Mouse (Mus musculus): Measurements from ENCODE around the gene Jkamp. TPM values are rescaled to one million over a fixed set of nuclear protein-coding genes. Genes with fewer than 3 reads are reported as not detected.

Jkamp gene
- polyA plus RNA-seq, 1 experiment from 2014 or later = 75.3 TPM

- DNase-seq (ENCODE audit: low spot score) = no peak
- Histone ChIP-seq H3K4me3 (ENCODE audit: low read depth, low read length) (no peak overlapping the region), H3K36me3 (ENCODE audit: control insufficient read depth, insufficient read depth, low read length) (no peaks in the 10 kb centered on the region), H3K27me3 (ENCODE audit: control insufficient read depth, insufficient read depth, low read length) (no peaks in the 10 kb centered on the region), H3K4me1 (replicated peaks; ENCODE audit: control insufficient read depth, insufficient read depth, low read length) (no peaks in the 10 kb centered on the region), H3K4me2 (replicated peaks; ENCODE audit: low read depth, low read length) (no peak overlapping the region), H3K9ac (ENCODE audit: low read depth, low read length) (no peak overlapping the region), H3K9me3 (ENCODE audit: control insufficient read depth, low read length) (no peaks in the 10 kb centered on the region), H3K27ac (ENCODE audit: low read depth, low read length) (no peak overlapping the region)
- 83% methylated on average over 6 of the region's 6 CpGs for WGBS
- no peak for ATAC-seq (ENCODE audit: low FRiP score)
Observed at GRCm38 (mm10) chr12:72052571-72052970, 32.8 kb upstream of the Jkamp start.

- Histone ChIP-seq H3K9ac (ENCODE audit: low read depth, low read length) (no peak overlapping the region), H3K27me3 (ENCODE audit: control insufficient read depth, insufficient read depth, low read length) (no peaks in the 10 kb centered on the region), H3K4me2 (replicated peaks; ENCODE audit: low read depth, low read length) (no peak overlapping the region), H3K27ac (ENCODE audit: low read depth, low read length) (no peak overlapping the region), H3K4me1 (replicated peaks; ENCODE audit: control insufficient read depth, insufficient read depth, low read length) (no peaks in the 10 kb centered on the region), H3K9me3 (ENCODE audit: control insufficient read depth, low read length) (no peaks in the 10 kb centered on the region), H3K36me3 (ENCODE audit: control insufficient read depth, insufficient read depth, low read length) (no peaks in the 10 kb centered on the region), H3K4me3 (ENCODE audit: low read depth, low read length) (no peak overlapping the region)
- DNase-seq (ENCODE audit: low spot score) (peak; percentile 52), ATAC-seq (ENCODE audit: low FRiP score) (no peak)
- 50% methylated on average over 6 of the region's 6 CpGs for WGBS
Observed at GRCm38 (mm10) chr12:72053303-72053702, 32.1 kb upstream of the Jkamp start.

- no peaks in the 10 kb centered on the region for H3K36me3 ChIP-seq (ENCODE audit: control insufficient read depth, insufficient read depth, low read length)
- ATAC-seq (ENCODE audit: low FRiP score) = no peak
Observed at GRCm38 (mm10) chr12:72053851-72054250, 31.5 kb upstream of the Jkamp start.

GRCm38 (mm10) chr12:72057780-72058179, 27.6 kb upstream of the Jkamp start:
- no peak for ATAC-seq (ENCODE audit: low FRiP score)
- H3K27me3 ChIP-seq (ENCODE audit: control insufficient read depth, insufficient read depth, low read length) = no peaks in the 10 kb centered on the region

More at GRCm38 (mm10) chr12:72053851-72054250, 31.5 kb upstream of the Jkamp start:
- H3K4me1 ChIP-seq (replicated peaks; ENCODE audit: control insufficient read depth, insufficient read depth, low read length) = no peaks in the 10 kb centered on the region
- no peak for DNase-seq (ENCODE audit: low spot score)
- no peak overlapping the region for H3K4me3 ChIP-seq (ENCODE audit: low read depth, low read length)
- no peak overlapping the region for H3K9ac ChIP-seq (ENCODE audit: low read depth, low read length)
- 52% methylated on average over 6 of the region's 6 CpGs for WGBS
- H3K9me3 ChIP-seq (ENCODE audit: control insufficient read depth, low read length) = no peaks in the 10 kb centered on the region
- no peak overlapping the region for H3K27ac ChIP-seq (ENCODE audit: low read depth, low read length)
- no peaks in the 10 kb centered on the region for H3K27me3 ChIP-seq (ENCODE audit: control insufficient read depth, insufficient read depth, low read length)
- H3K4me2 ChIP-seq (replicated peaks; ENCODE audit: low read depth, low read length) = no peak overlapping the region

GRCm38 (mm10) chr12:72069626-72070326, 15.6 kb upstream of the Jkamp start:
- H3K27ac ChIP-seq (ENCODE audit: low read depth, low read length) = peak overlapping the region; percentile 65
- 3% methylated on average over 40 of the region's 40 CpGs for WGBS

More at GRCm38 (mm10) chr12:72057780-72058179, 27.6 kb upstream of the Jkamp start:
- H3K9ac ChIP-seq (ENCODE audit: low read depth, low read length) = no peak overlapping the region
- H3K4me3 ChIP-seq (ENCODE audit: low read depth, low read length) = no peak overlapping the region
- no peak overlapping the region for H3K4me2 ChIP-seq (replicated peaks; ENCODE audit: low read depth, low read length)
- H3K4me1 ChIP-seq (replicated peaks; ENCODE audit: control insufficient read depth, insufficient read depth, low read length) = no peaks in the 10 kb centered on the region
- H3K9me3 ChIP-seq (ENCODE audit: control insufficient read depth, low read length) = no peaks in the 10 kb centered on the region
- no peak overlapping the region for H3K27ac ChIP-seq (ENCODE audit: low read depth, low read length)
- no peak for DNase-seq (ENCODE audit: low spot score)
- WGBS = 92% methylated on average over 1 of the region's 1 CpGs
- no peaks in the 10 kb centered on the region for H3K36me3 ChIP-seq (ENCODE audit: control insufficient read depth, insufficient read depth, low read length)

GRCm38 (mm10) chr12:72070327-72071269, 14.8 kb upstream of the Jkamp start, which contains the start of gene Gpr135:
Gene Gpr135 (minus strand): TSS chr12:72071125.
- H3K4me3 ChIP-seq (ENCODE audit: low read depth, low read length) = peak within 1 kb of the TSS; percentile 65
- H3K4me1 ChIP-seq (replicated peaks; ENCODE audit: control insufficient read depth, insufficient read depth, low read length) = peaks cover 5% of the 10 kb centered on the region; the same call in 1 of the 2 replicates
- peak within 1 kb of the TSS; percentile 71 for H3K9ac ChIP-seq (ENCODE audit: low read depth, low read length)
- H3K27ac ChIP-seq (ENCODE audit: low read depth, low read length) = peak within 1 kb of the TSS; percentile 65
- ATAC-seq (ENCODE audit: low FRiP score) (peak; percentile 90), DNase-seq (ENCODE audit: low spot score) (peak; percentile 94)
- H3K4me2 ChIP-seq (replicated peaks; ENCODE audit: low read depth, low read length) = peak within 1 kb of the TSS; percentile 99
- under 1% methylated on average over 88 of the region's 94 CpGs for WGBS
- no peaks in the 10 kb centered on the region for H3K9me3 ChIP-seq (ENCODE audit: control insufficient read depth, low read length)
- no peaks in the 10 kb centered on the region for H3K36me3 ChIP-seq (ENCODE audit: control insufficient read depth, insufficient read depth, low read length)
- peaks cover 5% of the 10 kb centered on the region; the same call in 1 of the 2 replicates for H3K27me3 ChIP-seq (ENCODE audit: control insufficient read depth, insufficient read depth, low read length)

More at GRCm38 (mm10) chr12:72069626-72070326, 15.6 kb upstream of the Jkamp start:
- Histone ChIP-seq H3K4me1 (replicated peaks; ENCODE audit: control insufficient read depth, insufficient read depth, low read length) (peaks cover 5% of the 10 kb centered on the region; the same call in 1 of the 2 replicates), H3K4me3 (ENCODE audit: low read depth, low read length) (peak overlapping the region; percentile 65), H3K27me3 (ENCODE audit: control insufficient read depth, insufficient read depth, low read length) (peaks cover 5% of the 10 kb centered on the region; the same call in 1 of the 2 replicates), H3K9ac (ENCODE audit: low read depth, low read length) (peak overlapping the region; percentile 71), H3K9me3 (ENCODE audit: control insufficient read depth, low read length) (no peaks in the 10 kb centered on the region), H3K4me2 (replicated peaks; ENCODE audit: low read depth, low read length) (peak overlapping the region; percentile 99), H3K36me3 (ENCODE audit: control insufficient read depth, insufficient read depth, low read length) (no peaks in the 10 kb centered on the region)
- ATAC-seq (ENCODE audit: low FRiP score) (peak; percentile 29), DNase-seq (ENCODE audit: low spot score) (no peak)

- 83% methylated on average over 3 of the region's 3 CpGs for WGBS
- Histone ChIP-seq H3K9ac (ENCODE audit: low read depth, low read length) (no peak overlapping the region), H3K27ac (ENCODE audit: low read depth, low read length) (no peak overlapping the region), H3K4me1 (replicated peaks; ENCODE audit: control insufficient read depth, insufficient read depth, low read length) (peaks cover 3% of the 10 kb centered on the region), H3K36me3 (ENCODE audit: control insufficient read depth, insufficient read depth, low read length) (no peaks in the 10 kb centered on the region), H3K9me3 (ENCODE audit: control insufficient read depth, low read length) (no peaks in the 10 kb centered on the region), H3K27me3 (ENCODE audit: control insufficient read depth, insufficient read depth, low read length) (no peaks in the 10 kb centered on the region), H3K4me2 (replicated peaks; ENCODE audit: low read depth, low read length) (no peak overlapping the region), H3K4me3 (ENCODE audit: low read depth, low read length) (no peak overlapping the region)
- no peak for ATAC-seq (ENCODE audit: low FRiP score)
- no peak for DNase-seq (ENCODE audit: low spot score)
Observed at GRCm38 (mm10) chr12:72078248-72078647, 7.1 kb upstream of the Jkamp start.

- H3K27ac ChIP-seq (ENCODE audit: low read depth, low read length) = no peak overlapping the region
- H3K27me3 ChIP-seq (ENCODE audit: control insufficient read depth, insufficient read depth, low read length) = no peaks in the 10 kb centered on the region
- no peak overlapping the region; the same call in 1 of the 2 replicates for H3K4me2 ChIP-seq (replicated peaks; ENCODE audit: low read depth, low read length)
- H3K9me3 ChIP-seq (ENCODE audit: control insufficient read depth, low read length) = no peaks in the 10 kb centered on the region
- 80% methylated on average over 3 of the region's 3 CpGs for WGBS
- ATAC-seq (ENCODE audit: low FRiP score) (no peak), DNase-seq (ENCODE audit: low spot score) (no peak)
- no peaks in the 10 kb centered on the region for H3K36me3 ChIP-seq (ENCODE audit: control insufficient read depth, insufficient read depth, low read length)
- no peak overlapping the region for H3K9ac ChIP-seq (ENCODE audit: low read depth, low read length)
- no peak overlapping the region for H3K4me3 ChIP-seq (ENCODE audit: low read depth, low read length)
- H3K4me1 ChIP-seq (replicated peaks; ENCODE audit: control insufficient read depth, insufficient read depth, low read length) = peaks cover 5% of the 10 kb centered on the region
Observed at GRCm38 (mm10) chr12:72081961-72082360, 3.4 kb upstream of the Jkamp start.
